Mouse (Mus musculus) erythroid progenitor cell, adult 5-6 weeks (primary cell): ENCODE measurements around the gene Zfp697. TPM values are rescaled to one million over a fixed set of nuclear protein-coding genes. Genes with fewer than 3 reads are reported as not detected.
"Not testable (repeated sequence)": the region's sequence is repeated elsewhere in the genome, so short reads cannot be mapped to it uniquely, and the experiment has no call there.

Experiments used
- ATAC-seq: replicated peaks from 2 replicates; pipeline ENCODE4 v1.8.0; 2016; ENCODE audit warnings: moderate number of reproducible peaks, mild to moderate bottlenecking, moderate TSS enrichment, inconsistent platforms; ENCODE audit not compliant: poor library complexity, low FRiP score, severe bottlenecking
- total RNA-seq, 2 experiments: library from RNA; stranded (forward) in 1 of 2; stranded (reverse) in 1 of 2; fragments of 150-400 nt in 1 of 2; fragments of 186-747, 209-891 nt in 1 of 2; gene quantifications; 2 replicates each; pipeline versions ENCODE4 v1.2.3 to v1.2.4; 2015 to 2017; ENCODE audit warnings: low replicate concordance in 2 of 2

Zfp697 gene
- total RNA-seq, 2 experiments from 2014 or later, result not detected

GRCm38 (mm10) chr3:98368283-98368682, 14.0 kb upstream of the Zfp697 start:
- ATAC-seq, result no peak

GRCm38 (mm10) chr3:98368776-98369175, 13.5 kb upstream of the Zfp697 start:
- no peak for ATAC-seq

- no peak for ATAC-seq
These were observed 8.1 kb upstream of the Zfp697 start for GRCm38 (mm10) chr3:98374062-98374719.

- no peak for ATAC-seq
These were observed 7.3 kb upstream of the Zfp697 start for GRCm38 (mm10) chr3:98374980-98375379.

DNA sequence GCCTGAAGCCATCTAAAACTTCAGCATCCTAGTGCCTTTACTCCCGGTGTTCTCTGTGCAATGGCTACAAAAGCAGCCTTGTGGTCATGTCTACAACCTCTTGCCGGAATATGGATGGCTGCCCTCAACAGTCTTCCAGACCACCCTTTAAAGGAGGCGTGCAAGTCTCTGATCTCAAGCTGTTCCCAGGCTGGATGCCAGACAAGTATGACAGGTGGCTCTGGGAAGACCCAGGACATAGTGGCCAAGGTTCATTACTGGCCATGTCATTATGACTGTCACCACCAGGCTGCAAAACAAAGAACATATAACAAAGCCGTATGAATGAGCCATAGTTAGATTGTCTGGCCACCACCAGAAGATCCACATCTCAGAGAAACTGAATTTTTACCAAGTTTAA, 4.0 kb upstream of the Zfp697 start:
- ATAC-seq, result no peak

DNA sequence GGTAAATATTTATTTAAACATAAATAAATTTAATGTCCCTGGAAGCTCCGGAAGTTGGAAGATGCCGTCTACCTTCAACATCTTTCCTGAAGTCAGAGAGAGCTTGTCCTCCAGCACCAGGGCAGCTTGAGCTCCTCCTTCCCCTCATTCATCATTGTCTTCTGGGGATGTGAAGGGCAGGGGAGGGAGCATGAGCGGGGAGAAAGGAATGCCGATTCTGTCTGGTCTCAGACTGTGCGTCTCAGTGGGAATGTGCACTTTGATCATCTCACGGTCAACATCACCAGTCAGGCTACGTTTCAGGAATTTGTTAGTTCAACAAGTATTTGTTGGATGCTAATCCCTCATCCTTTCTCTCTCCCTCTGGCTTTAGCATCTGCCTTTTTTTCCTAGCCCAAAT, 3.0 kb upstream of the Zfp697 start:
- ATAC-seq, result no peak

- ATAC-seq, result no peak
These were observed 500 bp upstream of the Zfp697 start for GRCm38 (mm10) chr3:98381677-98382245.

DNA sequence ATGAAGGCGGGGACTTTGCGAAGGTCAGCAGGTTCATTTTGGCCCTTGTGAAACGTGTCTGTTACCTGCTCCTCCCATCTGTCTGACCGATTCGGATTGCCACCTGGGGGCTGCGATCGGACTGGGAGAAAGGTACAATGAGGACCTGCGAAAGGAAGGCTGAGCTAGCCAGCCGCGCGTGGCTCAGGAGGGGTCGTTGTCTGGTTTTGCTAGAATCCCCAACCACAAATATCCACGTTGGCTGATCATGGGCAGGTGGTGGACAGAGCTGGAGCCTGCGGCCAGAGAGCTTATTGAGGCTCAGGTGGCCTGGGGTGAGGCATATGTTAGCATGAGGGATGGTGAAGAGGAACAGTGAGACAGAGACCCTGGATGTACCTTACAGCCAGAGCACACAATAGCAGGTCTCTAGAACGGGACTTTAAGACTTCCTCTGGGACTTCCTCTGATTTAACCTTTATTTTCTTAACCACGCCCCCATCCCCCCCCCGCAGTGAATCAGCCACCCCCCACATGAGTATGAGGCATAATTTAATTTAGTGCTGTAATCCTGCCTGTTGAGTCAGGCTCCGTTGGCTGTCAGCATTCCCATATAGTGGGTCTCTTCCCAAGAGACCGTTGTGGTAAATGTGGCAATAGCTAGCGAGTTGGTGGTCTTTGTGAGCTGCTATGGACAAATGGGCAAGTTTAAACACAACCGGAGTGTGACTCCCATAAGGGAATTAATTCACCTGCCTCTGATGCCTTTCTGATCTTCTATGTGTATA, 946 bp downstream of the Zfp697 start:
- no peak for ATAC-seq

GRCm38 (mm10) chr3:98387086-98387485, 4.8 kb downstream of the Zfp697 start:
- ATAC-seq, result no peak

GRCm38 (mm10) chr3:98387756-98388155, 5.5 kb downstream of the Zfp697 start:
- no peak for ATAC-seq

DNA sequence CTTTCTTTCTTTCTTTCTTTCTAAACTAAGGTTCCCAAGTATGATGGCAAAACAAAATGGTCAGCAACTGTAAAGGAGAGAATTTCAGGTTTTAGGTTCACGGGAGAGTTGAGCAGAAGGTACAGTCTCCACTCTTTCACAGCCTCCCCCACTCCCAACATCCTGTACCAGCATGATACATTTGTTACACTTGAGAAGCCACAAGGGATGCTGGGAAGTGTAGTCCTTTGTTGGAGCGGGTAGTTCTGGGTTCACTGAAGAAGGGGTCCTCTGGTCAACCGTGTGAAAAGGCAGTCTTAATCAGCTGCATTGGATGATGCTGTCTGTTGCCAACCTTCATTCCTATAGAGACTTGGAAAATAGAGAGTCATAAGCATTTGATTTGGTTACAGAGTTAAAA, 7.0 kb downstream of the Zfp697 start:
- ATAC-seq, result no peak

GRCm38 (mm10) chr3:98404268-98404895, 22.1 kb downstream of the Zfp697 start:
- ATAC-seq, result not testable (repeated sequence)

DNA sequence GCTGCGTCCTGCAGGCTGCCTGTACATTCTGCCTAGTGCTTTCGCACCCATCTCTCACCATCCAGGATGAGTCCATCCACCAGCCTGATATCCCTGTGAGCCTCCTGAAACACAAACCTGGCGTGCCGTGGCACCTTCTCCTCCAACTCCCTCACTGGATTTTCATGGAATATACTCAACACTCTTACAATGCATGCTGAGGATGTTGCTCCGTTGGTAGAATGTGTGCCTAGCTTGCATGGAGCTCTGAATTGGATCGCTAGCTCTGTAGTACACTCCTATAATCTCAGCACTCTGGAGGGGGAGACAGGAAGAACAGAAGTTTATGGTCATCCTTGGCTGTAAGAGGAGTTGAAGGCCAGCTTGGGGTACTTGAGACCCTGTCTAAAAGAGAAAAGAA, 23.6 kb downstream of the Zfp697 start:
- not testable (repeated sequence) for ATAC-seq

DNA sequence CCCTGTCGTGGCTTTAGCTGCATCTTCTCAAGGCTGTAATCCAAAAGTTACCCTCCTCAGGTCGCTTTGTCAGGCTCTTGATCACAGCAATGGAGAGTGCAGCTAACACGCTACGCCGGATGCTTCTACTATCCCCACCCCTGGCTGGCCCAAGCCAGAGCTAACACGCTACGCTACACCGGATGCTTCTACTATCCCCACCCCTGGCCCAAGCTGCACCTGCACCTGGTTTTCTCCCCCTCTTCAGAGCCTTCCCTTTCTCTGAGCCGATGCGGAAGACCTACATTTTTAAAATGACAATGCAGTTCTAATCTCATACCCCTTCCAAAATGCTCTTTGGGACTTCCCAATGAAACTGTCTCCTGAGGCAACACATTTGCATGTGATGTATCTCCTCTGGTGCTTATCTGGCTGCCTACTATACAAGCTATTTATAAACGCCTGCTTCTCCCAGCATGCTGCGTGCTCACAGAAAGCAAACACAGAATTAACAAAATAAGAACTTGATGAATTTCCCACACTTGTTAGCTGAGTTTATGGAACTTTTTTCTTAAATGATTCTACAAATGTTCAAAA, 24.4 kb downstream of the Zfp697 start:
- ATAC-seq, result not testable (repeated sequence)

GRCm38 (mm10) chr3:98407261-98407780, 25.1 kb downstream of the Zfp697 start:
- not testable (repeated sequence) for ATAC-seq

GRCm38 (mm10) chr3:98410619-98411580, 28.6 kb downstream of the Zfp697 start:
- ATAC-seq, result not testable (repeated sequence)

- no peak for ATAC-seq
These were observed 31.5 kb downstream of the Zfp697 start for GRCm38 (mm10) chr3:98413733-98414132.

GRCm38 (mm10) chr3:98414296-98414695, 32.0 kb downstream of the Zfp697 start:
- no peak for ATAC-seq
